Mouse (Mus musculus) hindbrain, embryonic 14.5 days (tissue): Measurements from ENCODE around the gene Kifc1. TPM values are rescaled to one million over a fixed set of nuclear protein-coding genes. Genes with fewer than 3 reads are reported as not detected.

Source experiments
- ATAC-seq: fragments of 200-750 bp; cut with Nextera tagmentation; 2 replicates; pipeline ENCODE4 v1.8.0; 2017; ENCODE audit warnings: moderate number of reproducible peaks, mild to moderate bottlenecking, moderate TSS enrichment, moderate library complexity; ENCODE audit not compliant: low FRiP score
- DNase-seq: peaks from one replicate; pipeline ENCODE4 v3.0.0-alpha.2; 2015; ENCODE audit warnings: low spot score
- H3K27ac ChIP-seq: fragments of 300-500 bp; sonication (generic); 2 replicates; pipeline ENCODE4 v1.5.1; 2014; ENCODE audit warnings: mild to moderate bottlenecking, moderate library complexity
- H3K27me3 ChIP-seq: fragments of 300-500 bp; sonication (generic); 2 replicates; pipeline ENCODE4 v1.6.1; 2014; ENCODE audit warnings: mild to moderate bottlenecking, low read length, mixed read lengths; ENCODE audit not compliant: control insufficient read depth, insufficient read depth
- H3K36me3 ChIP-seq: fragments of 300-500 bp; sonication (generic); replicated peaks from 2 replicates; pipeline ENCODE4 v1.6.1; 2014; ENCODE audit not compliant: control insufficient read depth, insufficient read depth
- H3K4me1 ChIP-seq: fragments of 300-500 bp; sonication (generic); replicated peaks from 2 replicates; pipeline ENCODE4 v1.6.1; 2014; ENCODE audit warnings: antibody characterized with exemption, low read length, mixed read lengths; ENCODE audit not compliant: control insufficient read depth, insufficient read depth
- H3K4me2 ChIP-seq: fragments of 300-500 bp; sonication (generic); replicated peaks from 2 replicates; pipeline ENCODE4 v1.6.1; 2014; ENCODE audit warnings: mild to moderate bottlenecking, moderate library complexity
- H3K4me3 ChIP-seq: fragments of 300-500 bp; sonication (generic); replicated peaks from 2 replicates; pipeline ENCODE4 v1.5.1; 2014; ENCODE audit warnings: mild to moderate bottlenecking, low read length
- H3K9ac ChIP-seq: fragments of 300-500 bp; sonication (generic); 2 replicates; pipeline ENCODE4 v1.6.1; 2014
- H3K9me3 ChIP-seq: fragments of 300-500 bp; sonication (generic); 2 replicates; pipeline ENCODE4 v1.6.1; 2016; ENCODE audit warnings: low read length; ENCODE audit not compliant: control insufficient read depth
- WGBS: fragments of 180-500 bp; shearing (Covaris S2); extraction: QIAGEN DNeasy Blood & Tissue Kit; methylation state at CpG from one replicate; pipeline ENCODE4 v1.1.7; 2014; 5-methylcytosine and 5-hydroxymethylcytosine counted together
- polyA plus RNA-seq: library from polyadenylated mRNA; unstranded; fragments of >200 nt; fragmentation: Nextera tagmentation; extraction: Ambion mirVana; gene quantifications from 2 replicates; pipeline ENCODE4 v1.2.1, GENCODE M21; 2014

Gene Kifc1
- polyA plus RNA-seq, 1 experiment from 2014 or later, result 1.8 TPM

DNA sequence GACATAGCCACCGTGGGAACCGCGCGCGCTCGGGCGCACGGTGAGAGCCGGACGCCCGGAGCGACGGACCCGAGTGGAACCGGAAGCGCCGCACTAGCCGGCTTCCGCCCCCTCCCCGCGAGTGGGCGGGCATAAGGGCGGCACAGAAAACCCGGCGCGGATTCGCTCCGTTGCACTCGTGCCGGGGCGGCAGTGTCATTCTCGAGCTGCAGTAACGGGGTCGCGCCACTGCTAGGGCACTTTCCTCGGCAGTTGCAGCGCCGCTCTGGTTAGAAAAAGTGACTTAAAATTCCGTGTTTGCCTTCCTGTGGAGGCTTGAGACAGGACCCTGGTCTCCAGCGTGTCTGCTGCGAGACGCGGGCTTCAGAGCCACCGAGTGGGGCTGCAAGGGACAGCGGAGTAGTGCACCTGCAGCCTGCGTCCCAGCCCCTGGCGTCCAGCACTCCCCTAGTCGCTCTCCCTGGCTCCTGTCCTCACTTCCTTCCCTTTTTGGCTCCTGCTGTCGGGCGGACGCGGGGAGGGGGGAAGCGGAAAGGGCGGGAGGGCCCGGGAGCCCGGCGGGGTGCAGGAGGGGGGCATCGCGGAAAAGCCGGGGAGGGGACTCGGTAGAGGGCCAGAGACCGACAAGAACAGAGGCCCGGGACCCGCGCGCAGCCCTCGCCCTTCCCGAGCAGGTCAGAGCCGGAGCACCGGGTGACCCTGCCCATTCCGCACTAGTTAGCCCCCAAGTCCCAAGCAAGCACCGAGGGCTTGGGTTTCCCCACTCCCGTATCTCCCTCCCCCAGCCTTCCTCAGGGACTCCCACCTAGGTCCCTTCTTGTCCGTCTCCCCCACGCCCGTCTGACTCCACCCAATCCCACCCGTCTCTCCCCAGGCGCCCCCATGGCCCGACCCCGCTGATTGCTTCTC, 39.2 kb upstream of the Kifc1 start, which contains the start of gene Rgl2:
Gene Rgl2 (plus strand): TSS at position 173 of the 909 bp plus-strand sequence.
- Histone ChIP-seq H3K9me3 (no peaks in the 10 kb centered on the region), H3K4me3 (peak within 1 kb of the TSS; percentile 73), H3K9ac (peak within 1 kb of the TSS; percentile 88), H3K4me2 (peak within 1 kb of the TSS; percentile 98), H3K27ac (peak within 1 kb of the TSS; percentile 97), H3K27me3 (no peaks in the 10 kb centered on the region), H3K36me3 (peaks cover 33% of the 10 kb centered on the region), H3K4me1 (peaks cover 20% of the 10 kb centered on the region)
- WGBS, result under 1% methylated on average over 70 of the region's 80 CpGs
- DNase-seq, result peak; percentile 96
- peak; percentile 87 for ATAC-seq

DNA sequence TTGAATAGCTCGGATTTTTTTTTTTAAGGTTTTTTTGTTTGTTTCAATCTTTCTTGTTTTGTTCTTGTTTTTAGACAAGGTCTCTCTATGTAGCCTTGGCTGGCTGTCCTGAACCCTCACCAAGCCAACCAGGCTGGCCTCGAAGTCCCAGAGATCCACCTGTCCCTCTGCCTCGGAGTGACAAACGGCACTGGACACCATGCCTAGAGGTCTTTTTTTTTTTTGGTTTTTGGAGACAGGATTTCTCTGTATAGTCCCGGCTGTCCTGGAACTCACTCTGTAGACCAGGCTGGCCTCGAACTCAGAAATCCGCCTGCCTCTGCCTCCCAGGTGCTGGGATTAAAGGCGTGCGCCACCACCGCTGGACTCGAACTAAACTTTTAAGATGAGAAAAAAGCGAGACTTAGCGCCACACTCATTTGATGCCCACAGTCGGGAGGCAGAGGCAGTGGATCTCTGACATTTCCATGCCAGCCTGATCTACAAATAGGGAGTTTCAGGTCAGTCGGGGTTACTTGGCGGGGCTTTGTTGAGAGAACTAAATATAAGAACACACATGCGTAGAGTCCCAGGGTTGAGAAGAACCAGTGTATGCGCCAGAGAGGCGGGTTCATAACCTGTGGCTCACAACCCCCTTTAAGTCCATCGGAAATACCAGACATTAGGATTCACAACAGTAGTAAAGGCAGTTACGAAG, 37.9 kb upstream of the Kifc1 start:
- Histone ChIP-seq H3K9ac (peak overlapping the region; percentile 88), H3K27ac (no peak overlapping the region), H3K27me3 (no peaks in the 10 kb centered on the region), H3K4me1 (peaks cover 20% of the 10 kb centered on the region), H3K9me3 (no peaks in the 10 kb centered on the region), H3K4me2 (peak overlapping the region; percentile 98), H3K4me3 (peak overlapping the region; percentile 73), H3K36me3 (peaks cover 23% of the 10 kb centered on the region)
- 67% methylated on average over 21 of the region's 21 CpGs for WGBS
- DNase-seq (no peak), ATAC-seq (no peak)

DNA sequence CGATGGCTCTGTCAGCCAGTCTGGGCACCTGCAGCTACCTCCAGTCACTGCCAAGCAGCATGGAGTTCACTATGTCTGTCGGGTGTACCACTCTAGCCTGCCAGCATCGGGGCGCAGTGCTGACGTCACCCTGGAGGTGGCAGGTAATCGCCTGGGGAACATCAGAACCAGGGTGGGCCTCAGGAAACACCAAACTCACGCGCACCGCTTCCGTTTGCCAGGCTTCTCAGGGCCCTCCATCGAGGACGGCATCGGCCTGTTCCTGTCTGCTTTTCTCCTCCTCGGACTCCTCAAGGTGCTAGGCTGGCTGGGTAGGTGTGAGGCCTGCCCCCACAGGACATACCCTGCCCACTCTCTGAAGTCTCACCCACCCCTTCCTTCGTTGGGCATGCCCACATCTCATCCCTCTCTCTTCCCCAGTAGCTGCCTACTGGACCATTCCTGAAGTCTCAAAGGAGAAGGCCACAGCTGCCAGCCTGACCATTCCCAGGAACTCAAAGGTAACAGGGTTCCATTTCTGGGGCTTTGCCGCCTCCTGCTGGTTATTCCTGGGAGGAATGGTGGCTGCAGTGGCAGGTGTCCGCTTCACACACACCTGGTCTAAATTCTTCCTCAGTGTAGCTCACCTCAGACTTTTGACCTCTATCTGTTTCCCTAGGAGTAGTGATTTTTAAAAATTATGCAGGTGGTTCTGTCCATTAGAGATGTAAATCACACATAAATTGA, 35.9 kb upstream of the Kifc1 start:
- Histone ChIP-seq H3K36me3 (peaks cover 13% of the 10 kb centered on the region), H3K4me3 (no peak overlapping the region), H3K27ac (no peak overlapping the region), H3K4me1 (peaks cover 18% of the 10 kb centered on the region), H3K9me3 (no peaks in the 10 kb centered on the region), H3K9ac (no peak overlapping the region), H3K4me2 (no peak overlapping the region), H3K27me3 (no peaks in the 10 kb centered on the region)
- WGBS, result 73% methylated on average over 17 of the region's 17 CpGs
- ATAC-seq (no peak), DNase-seq (no peak)

DNA sequence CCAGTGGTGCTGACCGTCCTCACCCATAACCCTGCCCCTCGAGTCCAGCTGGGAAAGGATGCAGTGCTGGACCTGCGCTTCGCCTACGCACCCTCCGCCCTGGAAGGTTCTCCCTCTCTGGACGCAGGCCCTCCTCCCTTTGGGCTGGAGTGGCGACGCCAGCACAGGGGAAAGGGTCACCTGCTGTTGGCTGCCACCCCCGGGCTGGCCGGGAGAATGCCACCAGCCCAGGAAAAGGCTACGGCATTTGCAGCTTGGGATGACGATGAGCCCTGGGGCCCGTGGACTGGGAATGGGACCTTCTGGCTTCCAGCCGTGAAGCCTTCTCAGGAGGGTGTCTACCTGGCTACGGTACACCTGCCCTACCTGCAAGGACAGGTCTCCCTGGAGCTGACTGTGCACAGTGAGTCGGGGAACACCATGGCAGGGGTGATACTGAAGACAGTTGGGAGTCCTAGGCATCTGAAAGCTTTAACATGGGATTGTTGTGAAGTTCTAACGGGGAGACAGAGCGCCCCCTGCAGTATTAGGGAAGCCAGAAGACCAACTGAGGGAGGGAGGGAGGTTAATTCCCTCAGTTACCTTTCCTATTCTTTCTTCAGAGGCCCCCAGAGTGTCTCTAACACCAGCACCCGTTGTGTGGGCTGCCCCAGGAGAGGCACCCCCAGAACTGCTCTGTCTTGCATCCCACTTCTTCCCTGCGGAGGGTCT, 35.1 kb upstream of the Kifc1 start:
- no peaks in the 10 kb centered on the region for H3K9me3 ChIP-seq
- H3K4me3 ChIP-seq, result no peak overlapping the region
- no peak overlapping the region for H3K4me2 ChIP-seq
- H3K9ac ChIP-seq, result no peak overlapping the region
- H3K27ac ChIP-seq, result no peak overlapping the region
- H3K4me1 ChIP-seq, result peaks cover 12% of the 10 kb centered on the region
- 80% methylated on average over 21 of the region's 21 CpGs for WGBS
- DNase-seq, result no peak
- H3K27me3 ChIP-seq, result no peaks in the 10 kb centered on the region
- H3K36me3 ChIP-seq, result peaks cover 13% of the 10 kb centered on the region
- no peak for ATAC-seq

DNA sequence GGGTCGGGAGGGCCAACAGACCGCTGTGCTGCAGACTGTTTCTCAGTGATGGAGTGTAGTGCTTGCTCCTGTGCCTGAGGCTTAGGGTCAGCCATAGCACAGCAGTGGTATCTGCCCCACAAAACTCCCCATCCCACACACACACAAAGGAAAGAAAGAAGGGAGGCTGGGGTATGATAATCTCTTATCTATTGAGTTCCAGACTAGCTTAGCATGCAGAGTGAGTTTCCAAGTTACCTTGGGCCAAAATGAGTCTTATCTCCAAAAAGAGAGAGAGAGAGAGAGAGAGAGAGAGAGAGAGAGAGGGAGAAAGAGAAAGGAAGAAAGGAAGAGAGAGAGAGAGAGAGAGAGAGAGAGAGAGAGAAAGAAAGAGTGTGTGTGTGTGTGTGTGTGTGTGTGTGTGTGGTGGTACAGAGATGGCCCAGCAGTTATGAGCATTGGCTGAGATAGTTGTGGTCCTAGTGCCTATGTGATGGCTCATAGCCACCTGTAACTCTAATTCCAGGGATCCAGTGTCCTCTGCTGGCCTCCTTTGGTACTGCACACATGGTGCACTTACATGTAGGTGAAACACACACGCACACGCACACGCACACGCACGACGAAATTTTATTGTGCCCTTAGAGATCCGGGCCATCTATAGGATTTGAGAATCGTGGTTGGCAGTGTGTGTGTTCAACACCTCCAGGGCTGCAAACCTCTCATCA, 34.3 kb upstream of the Kifc1 start:
- H3K36me3 ChIP-seq, result peaks cover 13% of the 10 kb centered on the region
- H3K4me1 ChIP-seq, result peaks cover 19% of the 10 kb centered on the region; the same call in 1 of the 2 replicates
- H3K27me3 ChIP-seq, result no peaks in the 10 kb centered on the region
- no peak overlapping the region for H3K27ac ChIP-seq
- ATAC-seq (no peak), DNase-seq (no peak)
- 79% methylated on average over 10 of the region's 10 CpGs for WGBS
- no peak overlapping the region for H3K4me2 ChIP-seq
- no peaks in the 10 kb centered on the region for H3K9me3 ChIP-seq
- no peak overlapping the region for H3K4me3 ChIP-seq
- H3K9ac ChIP-seq, result no peak overlapping the region

DNA sequence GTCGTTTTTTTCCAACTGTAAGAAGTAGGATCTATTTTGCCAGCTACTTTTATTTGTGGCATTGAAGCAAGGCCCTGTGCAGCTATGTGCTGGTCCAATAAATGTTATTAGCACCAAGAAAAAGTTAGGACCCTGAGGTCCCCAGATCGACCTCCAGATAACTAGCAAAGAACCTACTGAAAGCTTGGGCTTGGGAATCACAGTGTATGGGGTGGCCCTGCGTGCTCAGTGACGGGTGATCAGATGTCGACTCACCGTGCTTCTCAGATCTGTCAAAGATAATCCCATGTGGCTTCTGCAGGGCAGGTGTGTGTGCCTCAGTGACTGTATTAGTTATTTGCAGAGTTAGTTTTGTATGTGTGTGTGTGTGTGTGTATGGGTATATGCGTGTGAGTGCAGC, 30.9 kb upstream of the Kifc1 start:
- Histone ChIP-seq H3K4me2 (no peak overlapping the region), H3K27ac (no peak overlapping the region), H3K27me3 (no peaks in the 10 kb centered on the region; the same call in 1 of the 2 replicates), H3K9me3 (no peaks in the 10 kb centered on the region), H3K4me3 (no peak overlapping the region), H3K4me1 (peaks cover 23% of the 10 kb centered on the region), H3K9ac (no peak overlapping the region; the same call in 1 of the 2 replicates), H3K36me3 (peaks cover 7% of the 10 kb centered on the region; the same call in 1 of the 2 replicates)
- WGBS, result 92% methylated on average over 7 of the region's 7 CpGs
- no peak for ATAC-seq
- DNase-seq, result no peak

DNA sequence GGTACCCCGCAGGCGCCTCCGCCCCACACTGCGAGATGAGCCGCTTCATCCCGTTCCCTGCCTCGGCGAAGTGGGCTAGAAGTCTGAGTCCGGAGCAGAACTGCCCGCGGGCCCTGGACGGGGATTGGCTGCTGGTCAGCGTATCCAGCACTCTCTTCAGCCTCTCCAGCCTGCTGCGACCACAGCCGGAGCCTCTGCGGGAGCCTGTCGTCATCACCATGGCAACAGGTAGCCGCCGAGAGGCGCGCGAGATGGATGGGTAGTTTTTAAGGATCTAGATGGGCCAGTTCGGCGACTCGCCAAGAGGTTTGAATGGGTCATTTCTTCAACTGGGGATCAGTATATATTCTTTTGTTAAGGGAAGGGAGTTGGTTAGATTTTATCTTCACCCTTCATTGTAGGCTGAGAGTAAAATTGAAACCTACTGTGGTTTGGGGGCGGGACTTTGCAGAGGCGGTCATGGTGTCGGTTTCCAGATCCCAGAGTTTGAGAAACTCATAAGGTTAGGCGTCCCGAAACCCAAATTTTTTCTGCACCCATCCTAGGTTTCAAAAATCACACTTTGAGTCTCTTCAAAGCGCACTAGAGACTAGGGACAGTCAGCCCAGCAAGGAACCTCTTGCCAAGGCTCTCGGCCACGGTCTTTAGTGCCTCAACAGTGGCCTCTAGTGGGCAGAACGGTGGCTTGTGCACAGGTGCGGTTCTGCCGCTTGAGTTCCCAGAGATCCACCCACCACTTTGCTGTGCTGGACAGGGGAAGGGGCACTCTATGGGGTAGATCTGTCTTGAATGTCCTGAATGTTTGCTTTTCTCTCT, 30.0 kb upstream of the Kifc1 start:
- Histone ChIP-seq H3K9ac (peak overlapping the region; percentile 52), H3K4me1 (peaks cover 23% of the 10 kb centered on the region), H3K9me3 (no peaks in the 10 kb centered on the region), H3K4me3 (peak overlapping the region; percentile 34), H3K27me3 (no peaks in the 10 kb centered on the region; the same call in 1 of the 2 replicates), H3K36me3 (peaks cover 7% of the 10 kb centered on the region; the same call in 1 of the 2 replicates), H3K4me2 (peak overlapping the region; percentile 74), H3K27ac (peak overlapping the region; percentile 66)
- ATAC-seq (peak; percentile 12; the same call in 1 of the 2 replicates), DNase-seq (peak; percentile 81)
- 1% methylated on average over 36 of the region's 36 CpGs for WGBS
